Mouse (Mus musculus): ENCODE data around the gene Rnf212.
"Not testable (repeated sequence)": the region's sequence is repeated elsewhere in the genome, so short reads cannot be mapped to it uniquely, and the experiment has no call there.

The Rnf212 gene

DNA sequence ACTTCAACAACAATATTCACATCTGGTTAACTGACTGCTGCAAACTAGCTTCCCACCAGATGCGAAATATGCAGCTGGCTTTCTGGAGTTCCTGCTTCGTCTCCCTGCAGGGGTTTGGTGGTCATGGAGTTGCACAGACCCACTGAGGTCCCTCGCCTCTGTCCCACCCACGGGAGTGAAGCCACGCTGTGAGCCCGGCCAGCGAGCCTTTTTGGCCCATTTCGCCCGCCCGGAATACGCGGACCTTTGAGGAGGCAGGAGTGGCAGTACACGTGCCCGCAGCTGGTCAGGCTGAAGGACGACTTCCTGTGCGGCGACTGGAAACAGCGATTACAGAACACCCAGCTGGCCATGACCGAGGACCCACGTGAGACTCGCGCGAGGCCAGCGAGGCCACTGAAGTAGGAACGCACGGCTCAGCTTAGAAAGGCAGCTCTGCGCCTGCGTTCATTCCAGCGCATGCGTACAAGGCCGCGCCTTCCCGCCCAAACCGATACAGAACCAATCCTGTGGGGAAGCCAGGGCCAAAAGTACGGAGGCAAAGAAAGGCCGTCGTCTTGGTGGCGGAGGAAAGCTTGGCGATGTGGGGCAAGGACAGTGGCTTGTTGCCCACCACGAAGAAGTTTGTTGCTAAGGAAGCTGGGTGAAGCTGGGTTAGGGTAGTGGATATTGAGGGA, at the start of gene Rnf212:
Rnf212 (minus strand) TSS at position 353 of the 677 bp plus-strand sequence.
- DNase-seq: no peak

DNA sequence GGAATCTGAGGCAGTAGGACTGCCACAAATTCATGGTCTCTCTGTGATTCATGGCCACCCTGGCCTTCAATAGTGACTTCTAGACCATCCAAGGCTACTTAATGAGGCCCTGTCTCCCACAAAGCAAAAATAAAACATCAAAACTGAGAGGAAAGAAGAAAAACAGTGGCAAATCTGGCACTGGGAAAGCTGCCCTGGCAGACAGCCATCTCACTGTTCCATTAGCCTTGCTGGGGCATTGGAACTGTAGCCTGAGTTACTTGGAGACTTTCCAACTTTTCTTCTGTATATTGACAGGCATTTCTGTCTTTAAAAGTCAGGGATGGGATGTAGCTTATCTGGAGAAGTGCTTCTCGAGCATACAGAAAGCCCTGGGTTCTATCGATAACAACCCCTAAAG, 48.5 kb upstream of the Rnf212 start:
- no peak for DNase-seq

DNA sequence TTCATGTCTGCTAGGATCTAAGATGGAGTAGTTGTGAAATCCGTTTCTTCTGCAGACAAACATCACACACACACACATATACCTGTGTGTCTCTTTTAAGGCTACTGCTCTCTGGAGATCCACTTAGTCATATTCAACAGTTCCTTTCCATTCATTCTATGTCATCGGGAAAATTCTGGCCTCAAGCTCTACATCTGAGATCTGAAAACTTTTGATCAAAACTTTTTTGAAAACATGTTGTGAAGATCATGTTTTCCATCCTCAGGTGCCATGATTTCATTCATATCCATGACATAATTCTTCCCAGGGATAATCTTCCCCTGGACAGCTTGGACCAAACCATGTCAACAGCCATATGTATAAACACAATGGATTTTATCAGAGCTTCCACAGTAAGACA, 34.0 kb upstream of the Rnf212 start, which contains the start of gene Vmn2r8:
Vmn2r8 (minus strand) TSS at position 101 of the 400 bp plus-strand sequence.
- not testable (repeated sequence) for DNase-seq

DNA sequence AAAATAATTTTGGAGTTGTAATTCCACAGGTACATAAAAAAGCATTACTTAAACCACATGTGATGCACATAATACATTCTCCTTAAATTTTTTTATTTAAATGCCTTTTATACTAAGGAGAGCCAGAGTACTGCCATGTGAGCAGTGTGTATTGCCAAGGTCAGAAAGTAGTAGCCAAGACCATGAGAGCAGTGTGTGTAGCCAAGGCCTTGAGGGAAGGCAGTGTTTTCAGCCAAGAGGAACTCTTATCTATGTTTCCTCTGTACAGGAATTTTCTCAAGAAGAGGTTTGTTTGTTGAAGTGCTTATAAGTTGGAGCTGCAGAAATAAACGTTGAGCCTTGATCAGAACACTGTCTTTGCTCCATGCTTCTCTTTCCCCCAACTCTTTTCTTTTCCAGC, 28.9 kb upstream of the Rnf212 start:
- peak; percentile 3 for DNase-seq

DNA sequence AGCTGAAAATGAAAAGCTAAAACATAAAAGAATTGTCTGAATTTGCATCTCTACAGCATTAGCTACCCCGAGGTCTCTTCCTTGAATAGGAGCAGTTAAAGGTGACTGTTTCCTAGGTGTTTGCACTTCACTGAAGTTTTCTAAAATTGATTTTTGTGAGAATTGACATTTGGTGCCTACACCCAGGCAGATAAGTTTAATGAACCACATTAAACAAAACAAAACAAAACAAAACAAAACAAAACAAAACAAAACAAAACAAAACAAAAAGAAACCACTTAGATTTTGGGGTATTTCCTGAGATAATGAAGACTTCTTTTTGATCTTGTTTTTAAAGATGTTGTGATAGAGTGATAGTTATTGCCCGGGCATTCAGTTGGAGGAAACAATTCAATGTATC, 20.5 kb upstream of the Rnf212 start, which contains the start of gene Tmed11:
Tmed11 (minus strand) TSS at position 101 of the 400 bp plus-strand sequence.
- not testable (repeated sequence) for DNase-seq

- DNase-seq: peak; percentile 51
These were observed 15.6 kb upstream of the Rnf212 start for GRCm38 (mm10) chr5:108790385-108790784.

DNA sequence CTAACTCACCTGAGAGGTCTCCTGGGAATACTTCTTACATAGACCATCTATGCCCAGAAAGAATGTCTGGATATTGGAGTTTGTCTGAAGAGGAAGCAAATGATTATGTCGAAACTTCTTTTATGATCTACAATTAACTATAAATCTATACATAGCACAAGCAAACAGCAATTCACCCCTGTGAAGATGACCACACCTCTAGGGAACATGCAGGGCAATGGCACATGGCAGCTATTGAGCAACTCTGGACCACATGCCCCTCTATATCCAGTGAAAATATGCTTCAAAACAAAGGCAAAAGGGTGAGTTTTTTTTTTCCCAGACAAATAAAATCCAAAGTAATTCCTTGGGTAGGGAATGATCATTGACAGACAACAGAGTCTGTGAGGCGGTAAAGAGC, 14.8 kb downstream of the Rnf212 start:
- DNase-seq: no peak

DNA sequence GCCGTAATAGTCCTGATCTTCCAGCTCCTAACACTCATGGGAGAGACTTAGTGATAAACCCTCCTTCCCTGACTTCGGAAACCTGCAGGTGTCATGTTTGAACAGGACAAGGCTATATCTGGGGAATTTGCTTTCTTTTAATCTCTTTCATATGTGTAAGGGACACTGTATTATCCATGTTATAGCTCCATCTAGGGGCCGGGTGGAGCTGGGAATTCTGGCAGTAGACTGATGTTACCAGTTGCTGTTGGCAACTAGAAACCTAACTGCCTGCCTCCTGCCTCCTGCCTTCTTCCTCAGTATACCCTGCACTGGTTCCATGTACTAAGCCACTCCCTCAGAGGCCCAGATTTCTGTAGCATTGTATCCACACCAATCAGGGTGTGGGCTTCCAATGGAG, 16.4 kb downstream of the Rnf212 start:
- DNase-seq: peak; percentile 42

DNA sequence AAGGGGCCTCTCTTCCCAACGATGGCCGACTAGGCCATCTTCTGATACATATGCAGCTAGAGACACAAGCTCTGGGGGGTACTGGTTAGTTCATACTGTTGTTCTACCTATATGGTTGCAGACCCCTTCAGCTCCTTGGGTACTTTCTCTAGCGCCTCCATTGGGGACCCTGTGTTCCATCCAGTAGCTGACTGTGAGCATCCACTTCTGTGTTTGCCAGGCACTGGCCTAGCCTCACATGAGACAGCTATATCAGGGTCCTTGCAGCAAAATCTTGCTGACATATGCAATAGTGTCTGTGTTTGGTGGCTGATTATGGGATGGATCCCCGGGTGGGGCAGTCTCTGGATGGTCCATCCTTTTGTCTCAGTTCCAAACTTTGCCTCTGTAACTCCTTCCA, 23.5 kb downstream of the Rnf212 start:
- DNase-seq: not testable (repeated sequence)

- no peak for DNase-seq
These were observed 24.2 kb downstream of the Rnf212 start for GRCm38 (mm10) chr5:108750328-108751210.

DNA sequence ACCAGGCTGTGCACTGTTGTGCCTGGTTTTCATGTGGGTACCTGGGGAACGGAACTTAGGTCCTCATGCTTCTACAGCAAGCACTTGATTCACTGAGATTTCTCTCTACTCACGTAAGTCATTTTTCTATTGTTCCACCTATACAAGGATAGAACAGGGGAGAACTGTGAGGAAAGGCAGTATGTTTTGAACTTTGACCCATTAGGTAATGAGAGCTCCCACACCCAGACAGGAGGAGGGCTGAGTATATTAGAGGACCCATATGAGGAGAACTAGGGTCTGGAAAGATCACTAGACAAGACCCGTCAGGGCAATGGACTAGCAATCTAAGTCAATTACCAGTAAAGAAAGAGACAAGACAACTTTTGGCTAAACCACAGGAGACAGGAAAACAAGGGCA, 30.2 kb downstream of the Rnf212 start:
- DNase-seq: no peak

DNA sequence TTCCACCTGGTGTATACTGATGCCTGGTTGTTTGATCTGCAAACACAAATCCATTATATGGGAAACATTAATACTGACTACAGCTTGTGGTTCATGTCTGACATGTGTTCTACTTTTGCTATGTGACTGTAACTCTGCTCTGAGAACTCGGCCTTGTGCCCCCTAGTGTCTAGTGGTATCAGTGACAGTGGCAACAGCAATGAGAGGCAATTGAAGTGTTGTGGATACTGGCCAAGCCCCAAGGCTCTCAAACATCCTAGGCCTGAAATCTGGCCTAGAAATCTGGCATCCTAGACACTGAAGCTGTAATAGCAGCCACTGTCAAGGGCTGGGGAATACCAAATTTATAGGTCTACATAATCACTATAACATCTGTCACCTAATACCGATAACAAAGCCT, 30.9 kb downstream of the Rnf212 start:
- DNase-seq: no peak

DNA sequence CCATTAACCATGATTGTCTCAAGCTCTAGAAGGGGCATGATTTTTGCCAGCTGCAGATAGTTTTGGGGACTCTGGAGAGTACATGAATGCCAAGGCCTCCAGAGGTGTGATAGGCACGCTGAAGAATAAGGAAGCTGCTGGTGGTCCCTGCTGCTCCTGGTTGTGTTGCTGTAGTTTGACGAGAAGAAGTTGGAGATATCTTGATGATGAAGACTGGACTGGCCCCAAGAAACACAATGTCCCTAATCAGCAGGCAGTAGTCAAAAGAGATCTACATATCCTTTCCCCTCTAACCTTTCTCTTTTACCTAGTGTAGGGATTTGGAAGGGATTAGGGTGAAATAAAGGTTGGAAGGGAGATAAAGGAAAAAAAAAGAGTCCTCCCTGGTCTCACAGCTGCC, 32.2 kb downstream of the Rnf212 start:
- DNase-seq: no peak

- no peak for DNase-seq
These were observed 32.9 kb downstream of the Rnf212 start for GRCm38 (mm10) chr5:108741844-108742243.

DNA sequence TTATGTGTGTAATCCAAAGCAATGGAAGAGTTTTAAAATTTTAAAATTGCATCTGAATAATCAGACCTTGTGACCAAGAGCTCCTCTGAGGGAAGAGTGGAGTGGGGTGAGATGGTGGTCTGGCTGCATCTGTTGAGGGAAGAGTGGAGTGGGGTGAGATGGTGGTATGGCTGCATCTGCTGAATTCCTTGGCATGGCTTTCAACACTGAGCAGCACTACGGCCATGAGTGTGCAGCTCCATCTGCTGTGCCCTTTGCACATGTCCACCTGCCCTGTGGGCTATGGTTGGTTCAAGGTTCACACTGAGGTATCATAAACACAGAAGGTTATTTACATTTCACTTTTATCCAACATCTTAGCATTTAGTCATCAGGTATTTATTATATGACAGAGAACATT, 47.4 kb downstream of the Rnf212 start:
- no peak for DNase-seq

- peak; percentile 81 for DNase-seq
These were observed 48.1 kb downstream of the Rnf212 start for GRCm38 (mm10) chr5:108726557-108727248.

DNA sequence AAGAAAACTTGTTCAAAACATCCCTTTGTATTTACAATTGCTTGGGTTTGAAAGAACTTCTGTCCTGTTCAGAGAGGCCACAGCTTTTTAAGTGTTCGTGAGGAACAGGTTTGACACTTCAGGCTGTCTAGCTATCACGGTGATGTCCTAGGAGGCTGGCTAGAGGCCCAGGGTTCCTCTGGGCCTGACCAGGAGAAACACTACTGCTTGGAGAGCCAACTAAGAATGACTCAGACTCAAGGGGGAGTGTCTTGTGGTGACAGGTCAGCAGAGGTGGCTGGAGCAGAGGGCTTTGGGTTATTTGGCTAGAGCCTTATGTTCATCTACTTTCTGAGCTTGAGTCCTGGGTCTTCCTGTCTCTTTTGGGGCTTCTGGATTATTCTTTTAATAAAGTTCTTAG, 50.8 kb downstream of the Rnf212 start:
- DNase-seq: no peak

GRCm38 (mm10) chr5:108719761-108720160, 55.0 kb downstream of the Rnf212 start:
- DNase-seq: no peak

- DNase-seq: no peak
These were observed 56.7 kb downstream of the Rnf212 start for GRCm38 (mm10) chr5:108718051-108718450.

DNA sequence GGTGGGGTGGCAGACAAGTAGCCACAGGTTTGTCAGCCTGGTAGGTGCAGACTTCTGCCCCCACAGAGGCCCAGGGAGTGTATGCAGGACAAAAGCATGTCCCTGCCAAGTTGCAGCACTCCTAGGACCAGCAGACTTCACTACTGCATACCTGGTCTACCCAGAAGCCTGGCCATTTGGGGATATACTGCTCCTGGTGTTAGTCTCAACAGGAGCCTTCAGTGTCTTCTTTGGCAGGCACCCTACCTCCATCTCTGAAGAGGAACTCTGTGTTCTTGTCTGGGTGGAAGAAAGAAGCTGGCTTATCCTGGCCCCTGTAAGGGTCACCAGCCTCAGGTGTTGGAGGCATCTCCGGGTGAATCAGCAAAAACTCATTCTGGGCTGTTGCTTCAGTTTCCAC, 58.8 kb downstream of the Rnf212 start:
- no peak for DNase-seq

- DNase-seq: peak; percentile 63
These were observed 60.6 kb downstream of the Rnf212 start for GRCm38 (mm10) chr5:108714149-108714548.

DNA sequence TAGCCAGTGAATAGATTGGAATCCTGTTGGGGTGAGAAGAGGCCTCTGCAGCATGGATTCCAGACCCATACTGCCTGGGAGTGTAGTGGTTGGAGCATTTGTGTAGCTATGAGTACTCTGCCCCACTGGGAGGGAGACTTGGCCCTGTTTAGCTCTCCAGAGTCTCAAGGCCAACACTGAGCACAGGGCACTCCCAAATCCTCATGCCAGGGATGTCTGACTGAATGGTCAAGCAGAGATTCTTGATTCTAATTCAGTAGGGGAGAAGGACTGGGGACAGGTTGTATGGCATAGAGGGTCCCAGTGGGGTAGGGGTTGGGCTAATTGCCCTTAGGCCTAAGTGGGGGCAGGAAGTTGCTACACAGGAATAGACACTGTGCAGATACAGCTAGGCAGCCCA, 61.1 kb downstream of the Rnf212 start:
- no peak for DNase-seq

- DNase-seq: no peak
These were observed 61.7 kb downstream of the Rnf212 start for GRCm38 (mm10) chr5:108713096-108713495.
